Mouse (Mus musculus) brain, embryonic 14.5 days (tissue): Measurements from ENCODE around the gene Fam241a. TPM values are rescaled to one million over a fixed set of nuclear protein-coding genes. Genes with fewer than 3 reads are reported as not detected.
A peak's percentile ranks its signal among the peaks of the same experiment; 100 is the strongest.

ENCODE experiments used
- DNase-seq: peaks from one replicate; pipeline ENCODE4 v3.0.0-alpha.2; 2011; ENCODE audit warnings: low read depth
- CTCF ChIP-seq: fragments of 200-500 bp; IDR thresholded peaks from 2 replicates; pipeline ENCODE4 v1.5.1; 2012; ENCODE audit warnings: inconsistent platforms, mild to moderate bottlenecking, moderate library complexity, borderline replicate concordance; ENCODE audit not compliant: insufficient read depth, insufficient read length; ENCODE audit errors: extremely low read depth
- POLR2A ChIP-seq: fragments of 200-500 bp; IDR thresholded peaks from 2 replicates; pipeline ENCODE4 v1.6.1; 2012; ENCODE audit warnings: mild to moderate bottlenecking, inconsistent platforms, borderline replicate concordance; ENCODE audit not compliant: poor library complexity, insufficient read depth, insufficient read length, severe bottlenecking; ENCODE audit errors: extremely low read depth
- polyA plus RNA-seq: library from polyadenylated mRNA; depleted of rRNA; stranded (reverse); fragments of >200 nt; gene quantifications from 2 replicates; pipeline ENCODE4 v1.2.3, GENCODE M21; 2012

The Fam241a gene
- polyA plus RNA-seq, 1 experiment: 6.3 TPM

GRCm38 (mm10) chr3:127850776-127851646 lies 45.1 kb downstream of the Fam241a start:
- TF ChIP-seq POLR2A: no peak
- no peak for TF ChIP-seq CTCF

GRCm38 (mm10) chr3:127849922-127850321 lies 46.2 kb downstream of the Fam241a start:
- TF ChIP-seq CTCF (no peak), POLR2A (no peak)
- no peak for DNase-seq

More at GRCm38 (mm10) chr3:127850776-127851646, 45.1 kb downstream of the Fam241a start:
- no peak for DNase-seq

- peak; percentile 71 for DNase-seq
Measured at GRCm38 (mm10) chr3:127848088-127848808, 47.9 kb downstream of the Fam241a start.

GRCm38 (mm10) chr3:127843941-127844327 lies 52.2 kb downstream of the Fam241a start:
- no peak for TF ChIP-seq CTCF
- TF ChIP-seq POLR2A: no peak

More at GRCm38 (mm10) chr3:127848088-127848808, 47.9 kb downstream of the Fam241a start:
- TF ChIP-seq CTCF (no peak), POLR2A (no peak)

GRCm38 (mm10) chr3:127843324-127843940 lies 52.7 kb downstream of the Fam241a start:
- TF ChIP-seq POLR2A: no peak
- no peak for DNase-seq

More at GRCm38 (mm10) chr3:127843941-127844327, 52.2 kb downstream of the Fam241a start:
- no peak for DNase-seq

GRCm38 (mm10) chr3:127841926-127842325 lies 54.2 kb downstream of the Fam241a start:
- TF ChIP-seq CTCF: no peak
- TF ChIP-seq POLR2A: no peak
- peak; percentile 73 for DNase-seq

- no peak for DNase-seq
- TF ChIP-seq POLR2A: no peak
- TF ChIP-seq CTCF: no peak
Measured at GRCm38 (mm10) chr3:127837972-127838644, 58.0 kb downstream of the Fam241a start.

- peak; percentile 89 for TF ChIP-seq POLR2A
- peak; percentile 66 for TF ChIP-seq CTCF
- DNase-seq: peak; percentile 98
Measured at GRCm38 (mm10) chr3:127837154-127837865, 58.8 kb downstream of the Fam241a start, which contains the start of gene Ap1ar. Gene Ap1ar, minus strand, starts transcription at chr3:127837523.

- DNase-seq: peak; percentile 42
- TF ChIP-seq CTCF (no peak), POLR2A (no peak)
Measured at GRCm38 (mm10) chr3:127836798-127837153, 59.3 kb downstream of the Fam241a start.

- TF ChIP-seq POLR2A: no peak
- no peak for TF ChIP-seq CTCF
- no peak for DNase-seq
Measured at GRCm38 (mm10) chr3:127835594-127835993, 60.5 kb downstream of the Fam241a start.

- TF ChIP-seq POLR2A (no peak), CTCF (no peak)
- no peak for DNase-seq
Measured at GRCm38 (mm10) chr3:127834040-127834439, 62.1 kb downstream of the Fam241a start.

- TF ChIP-seq CTCF (no peak), POLR2A (no peak)
- no peak for DNase-seq
Measured at GRCm38 (mm10) chr3:127831079-127831478, 65.0 kb downstream of the Fam241a start.
